Mouse (Mus musculus): Measurements from ENCODE around the gene Cacna1a.
A peak's percentile ranks its signal among the peaks of the same experiment; 100 is the strongest.

The Cacna1a gene

GRCm38 (mm10) chr8:84687003-84687704, 298.9 kb downstream of the Cacna1a start:
- DNase-seq (ENCODE audit: low read depth, low spot score), result peak; percentile 81

- peak; percentile 96 for DNase-seq (ENCODE audit: low read depth, low spot score)
Measured at GRCm38 (mm10) chr8:84687705-84688100, 299.5 kb downstream of the Cacna1a start, which contains the start of gene Nacc1. Gene Nacc1 (minus strand): TSS chr8:84687862.

- DNase-seq (ENCODE audit: low read depth, low spot score), result peak; percentile 95
Measured at GRCm38 (mm10) chr8:84689091-84689915, 301.1 kb downstream of the Cacna1a start.

Measured in ZHBTc4 (cell line).